Mouse (Mus musculus): ENCODE measurements around the gene Gm49388. TPM values are rescaled to one million over a fixed set of nuclear protein-coding genes. Genes with fewer than 3 reads are reported as not detected.
"Not testable (repeated sequence)": the region's sequence is repeated elsewhere in the genome, so short reads cannot be mapped to it uniquely, and the experiment has no call there.

Gene Gm49388
- total RNA-seq, 2 experiments from 2014 or later: 2.9 to 4.6 TPM

DNA sequence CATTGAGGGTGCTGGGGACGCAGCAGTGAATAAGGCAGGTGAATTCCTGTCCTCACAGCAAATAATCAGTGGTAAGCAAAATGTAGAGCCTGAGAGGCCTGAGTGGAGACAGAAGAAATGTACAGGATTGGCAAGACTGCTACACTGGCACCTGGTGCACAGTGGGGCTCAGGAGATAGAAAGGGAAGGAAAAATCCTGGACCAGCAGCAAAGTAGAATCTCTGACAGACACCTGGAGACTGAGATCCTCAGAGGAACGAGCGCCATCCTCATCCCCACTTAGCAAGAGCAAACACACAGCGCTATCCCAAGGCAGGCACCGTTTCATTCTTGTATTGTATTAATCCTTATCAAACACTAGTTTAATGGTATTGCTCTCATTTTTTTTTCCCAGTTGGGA lies 52.1 kb downstream of the Gm49388 start:
- DNase-seq (ENCODE audit: low spot score in 2 of 2): no peak

DNA sequence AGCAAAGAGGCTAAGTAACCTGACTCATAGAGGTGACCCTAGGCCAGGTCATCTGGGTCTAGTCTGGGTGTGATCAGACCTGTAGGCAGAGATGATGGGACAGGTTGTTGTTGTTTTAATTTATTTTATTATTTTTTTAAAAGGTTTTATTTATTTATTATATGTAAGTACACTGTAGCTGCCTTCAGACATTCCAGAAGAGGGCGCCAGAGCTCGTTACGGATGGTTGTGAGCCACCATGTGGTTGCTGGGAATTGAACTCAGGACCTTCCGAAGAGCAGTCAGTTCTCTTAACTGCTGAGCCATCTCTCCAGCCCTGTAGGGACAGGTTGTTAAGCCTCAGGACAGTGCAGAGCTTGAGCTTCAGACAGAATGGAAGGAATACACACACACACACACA lies 52.5 kb downstream of the Gm49388 start:
- not testable (repeated sequence) for DNase-seq (ENCODE audit: low spot score in 2 of 2)

DNA sequence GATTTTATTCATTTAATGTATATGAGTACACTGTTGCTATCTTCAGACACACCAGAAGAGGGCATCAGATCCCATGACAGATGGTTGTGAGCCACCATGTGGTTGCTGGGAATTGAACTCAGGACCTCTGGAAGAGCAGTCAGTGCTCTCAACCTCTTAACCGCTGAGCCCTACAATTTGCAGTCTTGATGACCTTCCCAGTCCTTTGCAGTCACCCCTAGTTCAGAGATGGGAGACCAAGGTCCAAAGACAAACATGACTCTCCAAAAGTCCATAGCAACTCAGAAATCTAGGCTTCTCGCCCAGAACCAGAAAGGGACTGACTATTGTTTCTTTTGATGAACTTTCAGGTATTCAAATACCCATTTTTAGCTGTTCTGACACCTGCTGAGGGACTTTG lies 54.6 kb downstream of the Gm49388 start:
- not testable (repeated sequence) for DNase-seq (ENCODE audit: low spot score in 2 of 2)

DNA sequence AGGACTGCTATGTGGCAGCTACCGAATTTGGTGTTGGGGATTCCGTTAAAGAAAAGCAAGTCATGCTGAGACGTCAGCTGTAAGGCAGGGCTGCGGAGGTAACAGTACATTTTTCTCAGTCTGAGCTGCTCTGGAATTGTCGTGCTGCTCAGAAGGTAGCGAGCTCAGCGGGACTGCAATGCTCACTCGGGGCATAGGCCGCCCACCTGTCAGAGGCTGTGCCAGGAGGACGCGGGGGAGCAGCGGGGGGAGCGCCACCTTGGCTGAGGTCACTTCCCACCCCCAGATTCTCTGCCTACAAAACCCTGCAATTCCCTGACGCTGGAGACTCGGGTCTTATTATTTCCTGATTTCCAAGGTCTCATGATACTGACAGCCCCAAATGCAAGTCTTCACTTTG lies 55.5 kb downstream of the Gm49388 start:
- DNase-seq (ENCODE audit: low spot score in 2 of 2): peak in 1 of 2 experiments; percentile 63

DNA sequence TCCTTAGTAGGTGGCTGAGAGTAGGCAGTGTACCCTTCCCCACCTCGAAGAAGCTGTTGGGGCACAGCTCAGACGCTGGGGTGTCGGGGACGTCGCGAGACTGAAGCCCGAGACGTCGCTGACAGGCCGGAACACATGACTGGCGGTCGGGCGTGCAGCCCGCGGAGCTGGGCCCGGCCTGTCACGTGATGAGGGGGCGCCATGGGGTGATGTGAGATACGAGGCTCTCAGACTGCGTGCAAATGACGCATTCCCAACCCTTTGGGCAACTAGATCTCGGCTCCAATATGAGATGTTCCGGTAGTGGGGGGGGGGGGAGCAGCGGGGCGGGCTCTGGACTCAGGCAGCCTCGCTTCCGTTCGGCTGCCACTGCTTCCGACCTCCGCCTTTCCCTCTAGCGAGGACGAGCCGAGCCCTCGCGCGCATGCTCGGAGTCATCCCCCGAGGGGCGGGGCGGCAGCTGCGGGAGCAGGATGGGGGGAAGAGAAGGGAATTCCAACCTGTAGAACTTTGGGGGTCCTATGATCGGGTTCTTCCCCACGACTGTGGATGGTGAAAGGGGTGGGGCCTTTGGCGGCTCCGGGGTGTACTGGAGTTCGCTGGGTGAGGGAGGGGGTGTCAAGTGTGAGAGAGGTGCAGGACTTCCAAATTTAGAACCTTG lies 56.1 kb downstream of the Gm49388 start:
- peak; percentile 93 to 97 for DNase-seq (ENCODE audit: low spot score in 2 of 2)

DNA sequence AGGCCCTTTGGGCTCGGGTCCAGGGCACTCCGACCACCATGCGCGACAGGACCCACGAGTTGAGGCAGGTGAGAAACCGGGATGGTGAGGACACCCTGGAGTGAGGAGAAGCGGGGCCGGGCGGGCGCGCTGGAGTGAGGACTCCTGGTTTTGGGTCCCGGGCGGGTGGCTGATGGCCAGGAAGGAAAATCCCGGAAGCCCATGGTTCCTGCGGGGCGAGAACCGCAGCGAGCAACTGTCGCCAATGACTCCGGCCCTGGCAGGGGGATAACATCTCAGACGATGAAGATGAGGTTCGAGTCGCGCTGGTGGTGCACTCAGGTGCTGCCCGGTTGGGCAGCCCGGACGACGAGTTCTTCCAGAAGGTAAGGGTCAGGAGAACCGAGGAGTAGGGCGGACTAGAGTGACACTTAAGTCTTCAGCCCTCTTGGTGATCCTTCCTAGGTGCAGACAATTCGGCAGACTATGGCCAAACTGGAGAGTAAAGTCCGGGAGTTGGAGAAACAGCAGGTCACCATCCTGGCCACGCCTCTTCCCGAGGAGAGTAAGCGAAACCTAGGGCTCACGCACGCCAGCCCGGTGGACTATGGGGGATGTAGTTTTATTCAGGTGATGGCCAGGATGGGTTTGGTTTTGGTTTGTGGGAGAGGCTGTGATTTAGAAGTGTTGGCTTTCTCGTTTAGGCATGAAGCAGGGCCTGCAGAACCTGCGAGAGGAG lies 56.8 kb downstream of the Gm49388 start:
- peak; percentile 72 to 77 for DNase-seq (ENCODE audit: low spot score in 2 of 2)

DNA sequence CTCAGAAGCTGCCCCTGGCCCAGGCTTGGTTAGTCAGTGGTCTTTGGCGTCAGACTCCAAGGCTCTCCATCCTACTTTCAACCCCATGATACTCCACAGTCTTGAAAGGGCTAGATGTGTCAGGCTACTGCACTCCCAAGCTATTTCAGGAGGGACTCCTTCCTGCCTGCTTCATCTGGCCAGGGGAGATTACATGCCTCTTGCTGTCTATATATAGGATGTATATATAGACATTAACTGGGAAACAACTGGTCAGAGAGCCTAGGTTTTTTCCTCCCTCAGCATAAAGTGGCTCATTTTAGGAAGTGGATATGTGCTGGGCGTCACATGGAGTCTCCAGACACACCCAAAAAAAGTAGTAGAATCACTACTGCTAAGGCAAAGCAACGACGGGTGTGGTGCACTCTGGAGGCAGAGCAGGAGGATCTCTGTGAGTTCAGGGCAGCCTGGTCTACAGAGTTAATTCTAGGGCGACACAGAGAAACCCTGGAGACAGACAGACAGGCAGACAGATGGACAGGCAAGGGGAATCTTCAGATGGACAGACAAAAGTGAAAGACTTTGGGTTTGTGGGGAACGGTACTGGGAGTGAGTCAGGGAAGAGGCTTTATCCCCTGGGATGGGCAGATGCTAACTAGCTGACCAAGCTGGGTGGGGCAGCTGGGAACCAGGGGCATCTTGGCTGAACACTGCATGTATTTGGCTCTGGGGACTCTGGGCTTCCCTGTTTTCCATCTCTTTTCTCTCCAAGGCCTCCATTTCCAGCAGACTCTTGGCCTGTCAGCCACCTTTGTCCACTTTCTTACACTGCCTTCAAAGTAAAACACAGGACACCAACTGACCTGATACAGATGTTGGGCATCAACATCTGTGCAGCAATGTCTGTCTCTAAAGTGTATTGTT lies 64.8 kb downstream of the Gm49388 start:
- DNase-seq (ENCODE audit: low spot score in 2 of 2): no peak

DNA sequence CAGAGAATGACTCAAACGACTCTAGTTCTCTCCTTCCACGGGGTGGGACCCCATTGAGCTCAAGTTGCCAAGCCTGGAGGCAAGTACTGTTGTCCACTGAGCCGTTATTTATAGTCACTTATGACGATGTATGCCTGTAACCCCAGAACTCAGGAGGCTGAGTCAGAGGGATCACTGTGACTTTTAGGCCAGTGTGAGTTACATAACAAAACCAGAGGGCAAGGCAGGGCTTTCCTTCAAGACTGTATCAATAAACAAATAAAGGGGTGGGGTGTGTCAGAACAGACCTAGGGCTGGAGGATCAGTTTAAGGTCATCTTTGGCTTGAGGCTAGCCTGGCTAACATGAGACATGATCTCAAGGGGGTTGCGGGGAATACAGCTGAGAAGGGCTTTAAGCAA lies 65.5 kb downstream of the Gm49388 start:
- DNase-seq (ENCODE audit: low spot score in 2 of 2): no peak

Other genes with a start within 250 kb of the Gm49388 start
- gene Tmem265, start 224.2 kb upstream of the Gm49388 start, total RNA-seq (2021): 1 to 10 TPM in 1 of 2 experiments, under 1 TPM in 1; 0.80 to 2.4 TPM
- 10 to 100 TPM; 69.4 to 76.3 TPM for gene Phkg2, start 212.3 kb upstream of the Gm49388 start, total RNA-seq (2021)
- 10 to 100 TPM; 10.5 to 11.2 TPM for gene Ccdc189, start 197.0 kb upstream of the Gm49388 start, total RNA-seq (2021)
- 10 to 100 TPM; 70.6 to 71.3 TPM for gene Rnf40, start 196.8 kb upstream of the Gm49388 start, total RNA-seq (2021)
- 10 to 100 TPM; 25.1 to 31.8 TPM for gene Zfp629, start 169.8 kb upstream of the Gm49388 start, total RNA-seq (2021)
- gene Bcl7c, start 76.7 kb upstream of the Gm49388 start, total RNA-seq (2021): 10 to 100 TPM; 38.6 TPM
- 1 to 10 TPM; 4.3 to 5.3 TPM for gene Ctf1, start 72.9 kb upstream of the Gm49388 start, total RNA-seq (2021)
- gene Ctf2, start 53.4 kb upstream of the Gm49388 start, total RNA-seq (2021): not detected
- gene Fbxl19, start 41.1 kb upstream of the Gm49388 start, total RNA-seq (2021): 10 to 100 TPM; 86.8 to 92.2 TPM
- gene Orai3, start 15.8 kb upstream of the Gm49388 start, total RNA-seq (2021): 10 to 100 TPM; 18.5 to 19.1 TPM
- gene Setd1a, start 8.9 kb upstream of the Gm49388 start, total RNA-seq (2021): 10 to 100 TPM; 35.5 to 40.3 TPM
- gene Hsd3b7, start 15.0 kb downstream of the Gm49388 start, total RNA-seq (2021): 1 to 10 TPM; 4.8 to 5.1 TPM
- gene Stx4a, start 38.7 kb downstream of the Gm49388 start, total RNA-seq (2021): 10 to 100 TPM; 46.9 to 53.6 TPM
- 100 to 1,000 TPM; 292 to 296 TPM for gene Stx1b, start 38.9 kb downstream of the Gm49388 start, total RNA-seq (2021)
- 10 to 100 TPM; 28.6 to 30.2 TPM for gene Zfp646, start 90.6 kb downstream of the Gm49388 start, total RNA-seq (2021)
- 10 to 100 TPM; 22.9 to 25.3 TPM for gene Zfp668, start 91.2 kb downstream of the Gm49388 start, total RNA-seq (2021)
- 1 to 10 TPM in 1 of 2 experiments, under 1 TPM in 1; 0.96 to 1.1 TPM for gene Prss53, start 105.4 kb downstream of the Gm49388 start, total RNA-seq (2021)
- not detected for gene Gm21974, start 109.8 kb downstream of the Gm49388 start, total RNA-seq (2021)
- 10 to 100 TPM; 25.0 to 26.3 TPM for gene Vkorc1, start 110.0 kb downstream of the Gm49388 start, total RNA-seq (2021)
- 10 to 100 TPM; 45.9 to 48.6 TPM for gene Bckdk, start 118.5 kb downstream of the Gm49388 start, total RNA-seq (2021)
- 10 to 100 TPM; 25.8 to 28.2 TPM for gene Kat8, start 126.9 kb downstream of the Gm49388 start, total RNA-seq (2021)
- gene Prss8, start 144.5 kb downstream of the Gm49388 start, total RNA-seq (2021): 1 to 10 TPM; 1.7 to 1.8 TPM
- 10 to 100 TPM; 15.0 to 17.0 TPM for gene Prss36, start 161.1 kb downstream of the Gm49388 start, total RNA-seq (2021)
- gene Fus, start 181.8 kb downstream of the Gm49388 start, total RNA-seq (2021): 100 to 1,000 TPM; 423 to 445 TPM
- gene Pycard, start 208.3 kb downstream of the Gm49388 start, total RNA-seq (2021): 1 to 10 TPM; 3.2 to 4.5 TPM
- gene Trim72, start 218.3 kb downstream of the Gm49388 start, total RNA-seq (2021): under 1 TPM; 0.40 to 0.55 TPM